Mouse (Mus musculus) kidney, postnatal 0 days (tissue): Measurements from ENCODE around the gene Trim47. TPM values are rescaled to one million over a fixed set of nuclear protein-coding genes. Genes with fewer than 3 reads are reported as not detected.

ENCODE experiments used
- ATAC-seq: fragments of 200-750 bp; cut with Nextera tagmentation; replicated peaks from 2 replicates; pipeline ENCODE4 v1.8.0; 2017; ENCODE audit warnings: low read depth, moderate number of reproducible peaks, moderate TSS enrichment, moderate library complexity; ENCODE audit not compliant: low FRiP score
- DNase-seq: peaks from one replicate; pipeline ENCODE4 v3.0.0-alpha.2; 2016; ENCODE audit warnings: low spot score
- H3K27ac ChIP-seq: fragments of 300-500 bp; sonication (generic); 2 replicates; pipeline ENCODE4 v1.5.1; 2014; ENCODE audit warnings: mild to moderate bottlenecking
- H3K27me3 ChIP-seq: fragments of 300-500 bp; sonication (generic); 2 replicates; pipeline ENCODE4 v1.6.1; 2014; ENCODE audit warnings: low read length, mixed read lengths; ENCODE audit not compliant: insufficient read depth
- H3K36me3 ChIP-seq: fragments of 300-500 bp; sonication (generic); 2 replicates; pipeline ENCODE4 v1.6.1; 2014; ENCODE audit warnings: low read length, mixed read lengths; ENCODE audit not compliant: insufficient read depth
- H3K4me1 ChIP-seq: fragments of 300-500 bp; sonication (generic); replicated peaks from 2 replicates; pipeline ENCODE4 v1.6.1; 2014; ENCODE audit warnings: antibody characterized with exemption, low read length, mixed read lengths; ENCODE audit not compliant: insufficient read depth
- H3K4me2 ChIP-seq: fragments of 300-500 bp; sonication (generic); 2 replicates; pipeline ENCODE4 v1.6.1; 2014; ENCODE audit warnings: mild to moderate bottlenecking, low read length, moderate library complexity, mixed read lengths
- H3K4me3 ChIP-seq: fragments of 300-500 bp; sonication (generic); replicated peaks from 2 replicates; pipeline ENCODE4 v1.5.1; 2014; ENCODE audit warnings: low read depth, low read length
- H3K9ac ChIP-seq: fragments of 300-500 bp; sonication (generic); 2 replicates; pipeline ENCODE4 v1.6.1; 2014; ENCODE audit warnings: low read depth, low read length
- H3K9me3 ChIP-seq: fragments of 300-500 bp; sonication (generic); replicated peaks from 2 replicates; pipeline ENCODE4 v1.6.1; 2016; ENCODE audit warnings: low read length, inconsistent platforms, mixed read lengths
- CTCF ChIP-seq: IDR thresholded peaks from 2 replicates; pipeline ENCODE4 v1.5.1; 2016; ENCODE audit warnings: antibody characterized with exemption, low read depth, mild to moderate bottlenecking, moderate library complexity
- WGBS: fragments of 180-500 bp; shearing (Covaris S2); extraction: QIAGEN DNeasy Blood & Tissue Kit; methylation state at CpG from one replicate; pipeline ENCODE4 v1.1.7; 2014; 5-methylcytosine and 5-hydroxymethylcytosine counted together
- polyA plus RNA-seq: library from polyadenylated mRNA; unstranded; fragments of >200 nt; fragmentation: Nextera tagmentation; extraction: Ambion mirVana; gene quantifications from 2 replicates; pipeline ENCODE4 v1.2.1, GENCODE M21; 2015

Gene Trim47
- polyA plus RNA-seq, 1 experiment from 2014 or later, result 40.8 TPM

DNA sequence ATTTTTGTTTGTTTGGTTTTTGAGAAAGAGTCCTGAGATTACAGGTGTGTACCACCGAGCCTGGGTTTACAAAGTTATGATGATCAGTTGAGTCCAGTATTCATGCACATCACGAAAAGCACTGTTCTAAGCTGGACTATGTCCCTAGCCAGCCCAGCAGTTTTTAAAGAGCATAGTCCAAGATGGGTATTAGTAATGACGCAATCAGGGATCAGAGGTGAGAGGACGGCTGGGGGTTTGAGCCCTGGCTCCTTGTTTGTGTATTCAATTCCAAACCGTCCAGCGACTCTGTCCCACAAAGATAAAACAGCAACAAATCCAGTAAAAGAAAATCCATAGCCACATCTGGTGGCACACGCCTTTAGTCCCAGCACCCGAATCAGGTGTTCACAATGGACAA is 38.8 kb downstream of the Trim47 start:
- 77% methylated on average over 8 of the region's 8 CpGs for WGBS
- no peak for DNase-seq
- Histone ChIP-seq H3K9me3 (no peaks in the 10 kb centered on the region), H3K4me3 (no peak overlapping the region), H3K27ac (peak overlapping the region; percentile 88; the same call in 1 of the 2 replicates), H3K36me3 (peaks cover 10% of the 10 kb centered on the region), H3K9ac (no peak overlapping the region), H3K27me3 (no peaks in the 10 kb centered on the region), H3K4me2 (peak overlapping the region; percentile 63), H3K4me1 (peaks cover 7% of the 10 kb centered on the region)
- TF ChIP-seq CTCF, result no peak
- ATAC-seq, result 0 out of 2 replicates have a peak, but pooled peaks have one; percentile 6

DNA sequence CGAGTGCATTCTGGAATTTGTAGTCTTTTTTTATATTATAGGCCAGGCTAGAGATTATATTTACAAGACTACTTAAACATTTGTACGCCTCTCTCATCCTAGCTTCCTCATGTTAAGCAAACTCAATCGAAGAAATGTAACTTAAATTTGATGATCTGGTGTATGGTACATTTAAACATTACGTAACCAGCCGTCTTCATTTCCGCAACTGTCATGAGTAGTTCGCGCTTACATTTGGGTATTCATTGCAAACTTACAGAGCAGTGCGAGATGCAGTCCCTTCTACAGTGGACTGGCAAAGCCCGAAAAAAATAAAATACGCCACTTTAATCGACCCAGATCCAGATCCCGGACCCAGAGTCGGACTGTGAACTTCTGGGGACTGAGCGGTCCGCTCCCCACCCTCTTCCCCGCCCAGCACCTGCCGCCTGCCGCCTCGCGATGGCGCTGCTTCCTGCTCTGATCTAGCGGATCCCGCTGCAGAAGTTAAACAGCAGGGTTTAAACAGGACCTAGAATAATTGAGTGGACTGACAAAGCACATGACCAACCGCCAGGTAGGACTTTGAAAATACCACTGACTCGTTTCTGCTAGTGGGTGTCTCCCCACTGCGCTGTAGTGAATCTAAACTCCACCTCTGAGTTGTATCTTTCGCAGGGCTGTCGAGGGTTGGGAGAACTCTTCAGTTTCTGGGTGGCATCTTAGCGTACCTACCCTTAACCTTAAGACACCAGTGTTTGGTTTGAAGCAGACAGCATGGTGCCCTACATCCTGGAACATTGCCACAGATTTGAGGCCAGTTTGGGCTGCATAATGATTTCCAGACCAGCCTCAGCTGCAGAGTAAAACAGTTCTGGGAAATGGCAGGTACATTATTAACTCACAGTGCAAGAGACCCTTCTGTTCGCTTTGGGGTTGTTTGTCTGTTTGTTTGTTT is 39.5 kb downstream of the Trim47 start:
- H3K36me3 ChIP-seq, result peaks cover 14% of the 10 kb centered on the region
- ATAC-seq (peak; percentile 69), DNase-seq (peak; percentile 93)
- H3K4me3 ChIP-seq, result peak overlapping the region; percentile 42
- H3K4me2 ChIP-seq, result peak overlapping the region; percentile 63
- no peaks in the 10 kb centered on the region for H3K27me3 ChIP-seq
- H3K4me1 ChIP-seq, result peaks cover 7% of the 10 kb centered on the region
- peak; percentile 93 for TF ChIP-seq CTCF
- peak overlapping the region; percentile 88 for H3K27ac ChIP-seq
- 2% methylated on average over 31 of the region's 31 CpGs for WGBS
- 0 out of 2 replicates have a peak overlapping the region, but pooled peaks have one; percentile 45 for H3K9ac ChIP-seq
- H3K9me3 ChIP-seq, result no peaks in the 10 kb centered on the region

DNA sequence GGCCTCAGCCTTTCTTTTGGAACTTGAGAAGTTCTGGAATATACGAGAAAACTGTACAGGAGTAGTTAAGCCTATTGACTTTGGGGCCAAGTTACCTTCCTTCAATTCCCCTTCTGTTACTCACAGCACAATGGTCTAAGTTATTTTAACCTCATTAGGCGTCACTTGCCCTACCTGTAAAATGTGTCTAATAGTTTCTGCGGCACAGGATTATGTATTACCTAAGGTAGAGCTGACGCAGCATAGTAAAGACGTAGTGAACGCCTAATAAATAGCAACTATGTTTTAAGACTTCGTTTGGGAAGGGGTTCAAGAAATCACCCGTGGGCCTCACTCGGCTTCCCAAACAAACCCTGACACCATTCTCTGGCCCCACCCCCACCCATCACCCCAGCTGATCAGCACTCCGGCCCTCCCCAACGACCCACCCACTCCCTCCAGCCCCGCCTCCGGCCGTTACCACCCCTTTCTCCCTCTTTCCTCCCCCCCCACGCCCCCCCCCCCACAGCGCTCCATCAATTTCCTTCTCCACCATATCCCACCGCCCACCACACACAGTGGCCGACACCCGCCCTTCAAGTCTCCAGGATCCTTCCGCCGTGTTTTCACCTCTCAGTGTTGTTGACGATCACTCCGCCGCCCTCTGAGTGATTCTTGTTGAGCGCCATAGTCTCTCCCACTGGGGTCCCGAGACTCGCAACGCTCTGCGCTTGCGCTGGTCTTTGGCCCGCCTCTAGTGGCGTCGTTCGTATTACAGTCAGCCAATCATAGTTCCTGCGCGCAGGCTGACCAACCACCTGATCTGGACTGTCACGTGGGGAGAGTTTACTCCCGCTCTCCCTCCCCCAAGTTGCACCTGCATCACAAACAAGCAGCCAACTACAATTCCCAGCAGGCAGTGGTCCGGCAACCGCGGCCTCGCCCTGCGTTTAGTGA is 40.5 kb downstream of the Trim47 start, which contains the start of gene Wbp2:
Wbp2 (minus strand) TSS at position 738 of the 936 bp plus-strand sequence.
- ATAC-seq (peak; percentile 94), DNase-seq (peak; percentile 100)
- H3K27me3 ChIP-seq, result no peaks in the 10 kb centered on the region
- H3K36me3 ChIP-seq, result peaks cover 21% of the 10 kb centered on the region
- peaks cover 7% of the 10 kb centered on the region for H3K4me1 ChIP-seq
- 2% methylated on average over 41 of the region's 43 CpGs for WGBS
- H3K9ac ChIP-seq, result peak within 1 kb of the TSS; percentile 46
- peak within 1 kb of the TSS; percentile 46 for H3K4me3 ChIP-seq
- H3K9me3 ChIP-seq, result no peaks in the 10 kb centered on the region
- H3K27ac ChIP-seq, result peak within 1 kb of the TSS; percentile 88
- peak; percentile 51; the same call in 1 of the 2 replicates for TF ChIP-seq CTCF
- H3K4me2 ChIP-seq, result peak within 1 kb of the TSS; percentile 76

DNA sequence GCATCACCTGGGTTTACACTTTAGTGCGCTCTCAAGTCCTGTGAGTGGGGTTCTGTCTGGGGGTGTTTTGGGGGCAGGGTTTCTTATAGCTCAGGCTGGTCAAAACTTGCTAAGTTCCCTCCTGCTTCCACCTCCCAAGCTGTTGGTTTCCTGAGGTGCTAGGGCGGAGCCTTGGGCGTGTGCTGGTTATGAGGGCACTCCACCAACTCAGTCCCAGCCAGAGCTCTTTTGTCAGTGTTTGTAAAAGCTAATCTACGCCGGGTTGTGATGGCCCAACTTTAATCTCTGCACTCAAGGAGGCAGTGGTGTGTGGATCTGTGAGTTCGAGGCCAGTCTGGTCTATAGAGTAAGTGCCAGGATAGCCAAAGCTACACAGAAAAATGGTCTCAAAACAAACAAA is 42.8 kb downstream of the Trim47 start:
- Histone ChIP-seq H3K36me3 (peaks cover 43% of the 10 kb centered on the region), H3K4me3 (no peak overlapping the region)
- TF ChIP-seq CTCF, result no peak

DNA sequence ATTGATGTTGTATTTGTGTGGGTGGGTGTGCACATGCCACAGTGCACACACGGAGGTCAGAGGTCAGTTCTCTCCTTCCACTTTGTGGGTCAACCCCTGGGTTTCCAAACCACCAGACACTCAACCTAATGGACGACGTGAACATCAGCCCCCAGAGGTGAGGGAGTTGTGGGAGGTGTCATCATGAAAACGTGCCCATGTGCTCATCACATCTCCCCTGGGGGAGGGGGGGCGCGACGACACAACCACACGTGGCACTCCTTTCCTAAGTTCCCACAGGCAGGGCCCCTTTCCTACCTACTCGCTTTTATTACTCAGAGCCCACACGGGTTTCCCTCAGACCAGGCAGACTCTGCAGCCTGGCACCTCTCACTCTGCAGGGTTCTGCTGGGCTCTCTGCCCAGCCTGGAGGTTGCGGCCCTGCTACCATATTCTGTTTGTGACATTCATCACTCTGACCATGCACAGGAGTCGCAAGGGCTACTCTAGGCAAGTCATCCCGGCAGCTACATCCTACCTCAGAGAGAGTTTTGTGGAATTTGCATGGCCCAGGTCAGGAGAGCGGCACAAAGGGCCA is 43.8 kb downstream of the Trim47 start:
- Histone ChIP-seq H3K9ac (no peak overlapping the region), H3K27me3 (no peaks in the 10 kb centered on the region), H3K4me2 (no peak overlapping the region), H3K9me3 (no peaks in the 10 kb centered on the region), H3K4me3 (no peak overlapping the region), H3K4me1 (peaks cover 13% of the 10 kb centered on the region), H3K27ac (no peak overlapping the region), H3K36me3 (peaks cover 43% of the 10 kb centered on the region)
- WGBS, result 84% methylated on average over 14 of the region's 14 CpGs
- TF ChIP-seq CTCF, result no peak
- no peak for DNase-seq
- no peak for ATAC-seq

More for the DNA sequence above, 42.8 kb downstream of the Trim47 start:
- Histone ChIP-seq H3K9me3 (no peaks in the 10 kb centered on the region), H3K9ac (no peak overlapping the region), H3K4me1 (peaks cover 7% of the 10 kb centered on the region), H3K4me2 (no peak overlapping the region), H3K27me3 (no peaks in the 10 kb centered on the region), H3K27ac (no peak overlapping the region)
- no peak for ATAC-seq
- no peak for DNase-seq
- 90% methylated on average over 6 of the region's 6 CpGs for WGBS
